Mouse (Mus musculus) cerebellum, postnatal 36 days (tissue): ENCODE measurements around the gene Imp3.
"Not testable (repeated sequence)": the region's sequence is repeated elsewhere in the genome, so short reads cannot be mapped to it uniquely, and the experiment has no call there.

Source experiments
- DNase-seq, 2 experiments: peaks; one replicate each; pipeline ENCODE4 v3.0.0; 2021 to 2022; ENCODE audit warnings: mixed read lengths in 2 of 2

Gene Imp3

GRCm38 (mm10) chr9:56923841-56924650, 13.2 kb upstream of the Imp3 start:
- DNase-seq = no peak

GRCm38 (mm10) chr9:56924651-56925027, 12.6 kb upstream of the Imp3 start:
- DNase-seq = peak; percentile 15 to 27

GRCm38 (mm10) chr9:56925291-56926024, 11.8 kb upstream of the Imp3 start:
- peak in 1 of 2 experiments; percentile 6 for DNase-seq

DNA sequence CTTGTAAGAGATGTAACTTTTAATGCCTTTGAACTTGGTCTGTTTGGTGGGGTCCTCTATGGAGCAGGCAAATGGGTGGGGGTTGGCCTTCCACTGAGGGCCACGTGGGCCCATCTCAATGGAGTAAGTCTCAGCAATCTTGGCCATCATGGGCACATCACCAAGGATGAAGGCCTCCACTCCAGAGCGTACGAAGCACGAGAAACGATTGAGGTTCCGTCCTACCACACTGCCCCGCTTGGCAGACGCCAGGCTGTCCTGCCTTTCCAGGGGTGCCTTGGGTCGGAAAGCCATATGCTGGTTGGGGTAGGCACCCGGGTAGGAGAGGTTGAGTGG, 11.3 kb upstream of the Imp3 start:
- DNase-seq = no peak

DNA sequence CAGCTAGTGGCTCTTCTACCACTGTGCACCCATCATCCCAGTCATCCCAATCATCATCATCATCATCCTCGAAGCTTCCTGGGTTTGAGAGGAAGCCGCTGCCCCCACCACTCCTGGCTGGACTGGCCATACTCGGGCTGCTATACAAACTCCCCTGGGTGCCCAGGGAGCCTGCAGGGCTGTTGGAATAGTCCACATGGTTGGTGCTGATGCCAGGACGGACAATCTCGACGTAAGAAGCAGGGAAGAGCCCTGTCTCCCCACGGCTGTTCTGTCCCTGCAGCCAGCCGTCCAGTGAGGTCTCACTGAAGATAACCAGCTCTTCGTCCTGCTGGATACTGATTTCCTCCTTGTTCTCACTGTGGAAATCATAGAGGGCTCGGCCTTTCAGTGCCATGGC, 10.9 kb upstream of the Imp3 start:
- DNase-seq = no peak

DNA sequence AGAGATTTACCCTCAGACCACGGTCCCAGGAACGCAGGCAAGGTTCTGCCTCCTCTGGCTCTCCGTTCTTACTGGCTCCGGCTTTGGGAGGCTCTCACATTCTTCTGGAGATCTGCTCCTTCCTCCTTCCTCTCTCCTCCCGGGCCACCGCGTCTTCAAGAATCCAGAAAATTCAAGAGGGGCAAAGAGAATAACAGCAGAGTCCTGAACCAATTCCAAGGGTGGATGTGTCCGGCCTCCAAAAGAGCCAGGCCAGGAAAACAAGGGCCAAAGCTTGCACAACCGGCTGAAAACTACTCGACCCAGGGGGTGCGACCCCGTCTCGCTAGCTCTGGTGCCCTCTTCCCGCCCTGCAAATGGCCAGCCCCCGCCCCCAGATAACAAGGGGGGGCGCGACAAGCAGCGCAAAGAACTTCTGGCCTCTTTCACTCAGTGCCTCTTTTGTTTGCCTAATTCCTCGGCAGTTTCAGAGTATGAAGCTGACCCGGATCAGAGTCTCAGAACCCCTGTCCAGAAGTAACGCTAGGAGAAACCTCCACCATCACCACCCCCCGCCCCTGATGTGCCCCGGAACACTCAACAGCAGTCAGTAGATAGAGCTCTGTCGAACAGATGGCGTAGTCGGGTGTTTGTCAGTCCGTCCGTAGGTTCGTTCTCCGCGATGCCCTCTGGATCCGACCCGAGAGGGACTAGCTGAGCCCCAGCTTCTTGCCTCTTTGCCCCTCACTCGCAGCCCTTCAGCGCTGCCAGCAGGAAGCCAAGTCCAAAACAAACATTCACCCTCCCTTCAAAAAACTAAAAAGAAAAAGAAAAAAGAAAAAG, 9.9 kb upstream of the Imp3 start:
- peak in 1 of 2 experiments; percentile 7 for DNase-seq

GRCm38 (mm10) chr9:56928041-56928811, 9.0 kb upstream of the Imp3 start, which contains the start of gene Snx33:
Gene Snx33 (minus strand): TSS chr9:56928371.
- DNase-seq = peak; percentile 86 to 88

GRCm38 (mm10) chr9:56929496-56929895, 7.8 kb upstream of the Imp3 start:
- DNase-seq = no peak

- DNase-seq = no peak
Observed at GRCm38 (mm10) chr9:56930556-56930955, 6.7 kb upstream of the Imp3 start.

DNA sequence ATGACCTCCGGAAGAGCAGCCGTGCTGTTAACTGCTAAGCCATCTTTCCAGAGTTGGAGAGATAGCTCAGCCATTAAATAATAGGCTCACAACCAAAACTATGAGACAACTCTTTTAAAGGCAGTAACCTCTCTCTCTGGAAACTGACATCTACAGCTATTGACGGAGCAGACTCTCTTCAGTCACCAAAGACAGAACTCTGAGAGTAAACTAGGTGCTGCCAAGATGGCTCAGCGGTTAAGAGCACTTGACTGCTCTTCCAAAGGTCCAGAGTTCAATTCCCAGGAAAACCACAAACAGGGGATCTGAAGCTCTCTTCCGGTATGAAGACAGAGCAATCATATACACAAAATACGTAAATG, 433 bp upstream of the Imp3 start:
- DNase-seq = peak in 1 of 2 experiments; percentile 32

DNA sequence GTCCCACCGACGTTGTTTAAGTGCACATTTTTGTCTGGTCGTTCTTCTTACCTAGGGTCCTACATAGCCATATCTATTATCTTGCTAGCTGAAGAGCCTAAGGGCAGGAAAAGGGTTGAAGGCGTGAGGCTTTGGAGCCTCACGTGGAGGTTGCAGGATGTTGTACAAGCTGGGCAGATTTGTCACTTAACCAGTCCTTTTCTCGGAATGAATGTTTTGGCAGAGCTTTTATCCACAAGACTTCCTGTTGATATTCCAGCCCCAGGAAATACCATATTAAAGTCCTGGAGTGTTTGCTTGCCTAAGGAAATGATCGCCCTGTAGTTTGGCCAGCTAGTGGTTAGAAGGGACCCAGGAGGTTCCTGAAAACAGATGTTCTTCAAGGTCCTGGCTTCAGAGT, 1.1 kb downstream of the Imp3 start:
- no peak for DNase-seq

DNA sequence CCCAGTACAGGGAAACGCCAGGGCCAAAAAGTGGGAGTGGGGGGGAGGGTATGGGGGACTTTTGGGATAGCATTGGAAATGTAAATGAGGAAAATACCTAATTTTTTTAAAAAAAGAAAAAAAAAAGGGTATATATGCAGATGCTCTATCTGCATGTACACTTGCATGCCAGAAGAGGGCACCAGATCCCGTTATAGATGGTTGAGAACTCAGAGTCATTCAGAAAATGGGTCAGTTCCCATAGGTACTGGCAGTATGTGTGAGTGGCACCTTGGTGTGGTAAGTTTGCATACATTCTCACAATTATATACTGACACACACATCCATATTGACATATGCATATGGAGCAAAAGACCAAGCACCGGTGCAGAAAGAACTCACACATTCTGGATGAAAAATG, 10.2 kb downstream of the Imp3 start:
- peak; percentile 38 to 56 for DNase-seq

DNA sequence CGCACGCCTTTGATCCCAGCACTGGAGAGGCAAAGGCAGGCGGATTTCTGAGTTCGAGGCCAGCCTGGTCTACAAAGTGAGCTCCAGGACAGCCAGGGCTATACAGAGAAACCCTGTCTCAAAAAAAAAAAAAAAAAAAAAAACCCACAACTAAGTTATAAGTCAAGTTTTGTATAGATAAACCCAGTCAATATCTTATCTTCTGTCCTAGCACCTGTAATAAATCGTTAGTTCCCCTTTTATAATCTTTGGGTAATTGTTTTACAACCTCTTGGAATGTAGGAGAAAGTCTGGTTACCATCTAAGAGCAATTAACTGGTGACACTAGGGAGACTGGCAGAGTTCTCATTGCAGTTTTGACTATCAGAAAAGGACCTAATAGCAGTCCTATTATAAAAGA, 11.4 kb downstream of the Imp3 start:
- not testable (repeated sequence) for DNase-seq

- DNase-seq = no peak
Observed at GRCm38 (mm10) chr9:56949767-56950166, 12.5 kb downstream of the Imp3 start.

DNA sequence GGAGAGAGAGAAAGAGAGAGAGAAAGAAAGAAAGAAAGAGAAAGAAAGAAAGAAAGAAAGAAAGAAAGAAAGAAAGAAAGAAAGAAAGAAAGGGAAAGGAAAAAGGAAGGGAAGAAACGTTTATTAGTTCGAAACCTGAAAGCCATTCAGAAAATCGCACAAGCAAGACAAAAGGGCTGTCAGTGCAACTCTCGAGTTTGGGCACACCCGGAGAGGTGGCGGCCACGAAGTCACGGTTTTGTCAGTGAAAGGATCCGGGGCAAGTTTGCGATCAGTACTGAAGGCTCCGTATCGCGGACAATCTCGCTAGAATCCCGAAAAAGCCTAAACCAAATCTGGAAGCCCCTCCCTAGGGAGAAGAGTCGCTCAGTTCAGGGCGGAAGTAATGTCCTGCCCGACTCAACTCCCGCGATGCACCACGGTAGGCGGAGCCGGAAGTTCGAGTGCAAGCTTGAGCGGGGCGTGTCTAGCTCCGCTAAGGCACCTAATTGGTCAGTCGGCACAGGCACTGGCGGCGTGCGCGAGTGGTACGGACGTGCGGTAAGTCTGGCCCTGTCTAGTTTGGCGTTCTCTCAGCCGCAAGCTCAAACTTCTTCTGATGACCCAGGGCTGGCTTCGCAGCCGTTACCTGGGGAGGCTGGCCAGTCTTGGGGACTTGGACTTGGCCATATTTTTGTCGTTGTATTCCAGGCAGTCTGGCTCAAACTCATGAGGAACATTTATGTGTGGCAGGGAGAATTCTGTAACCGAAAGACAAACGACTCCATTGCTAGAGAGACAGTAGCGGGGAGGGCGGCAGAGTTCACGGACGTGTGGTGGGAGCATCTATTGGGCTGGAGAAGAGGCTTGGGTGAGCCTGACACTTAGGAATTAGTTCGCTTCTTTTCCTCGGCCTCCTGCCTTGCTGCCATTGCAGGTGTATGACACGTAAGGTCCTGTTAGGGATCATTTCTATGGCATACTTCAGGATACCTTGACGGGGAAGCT, 13.4 kb downstream of the Imp3 start, which contains the start of gene Snupn:
TSS of gene Snupn (plus strand) at position 465 of the 987 bp plus-strand sequence.
- DNase-seq = peak; percentile 95 to 96

DNA sequence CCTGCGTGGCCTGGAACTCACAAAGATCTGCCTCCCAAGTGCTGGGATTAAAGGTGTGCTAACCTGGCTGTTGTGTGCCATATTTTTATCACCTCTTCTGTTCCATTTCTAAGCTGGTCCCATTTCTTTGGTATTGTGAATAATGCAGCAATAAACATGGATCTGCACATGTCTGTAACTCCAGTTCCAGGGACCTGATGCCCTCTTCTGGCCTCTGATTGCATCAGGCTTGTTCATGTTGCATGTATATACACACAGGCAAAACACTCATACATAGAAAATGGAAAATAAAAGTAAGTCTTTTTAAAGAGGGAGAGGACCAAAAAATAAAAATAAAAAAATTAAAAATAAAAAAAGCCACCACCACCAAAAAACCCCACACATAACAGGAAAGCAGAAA, 16.3 kb downstream of the Imp3 start:
- DNase-seq = no peak

- no peak for DNase-seq
Observed at GRCm38 (mm10) chr9:56956966-56957675, 19.8 kb downstream of the Imp3 start.

DNA sequence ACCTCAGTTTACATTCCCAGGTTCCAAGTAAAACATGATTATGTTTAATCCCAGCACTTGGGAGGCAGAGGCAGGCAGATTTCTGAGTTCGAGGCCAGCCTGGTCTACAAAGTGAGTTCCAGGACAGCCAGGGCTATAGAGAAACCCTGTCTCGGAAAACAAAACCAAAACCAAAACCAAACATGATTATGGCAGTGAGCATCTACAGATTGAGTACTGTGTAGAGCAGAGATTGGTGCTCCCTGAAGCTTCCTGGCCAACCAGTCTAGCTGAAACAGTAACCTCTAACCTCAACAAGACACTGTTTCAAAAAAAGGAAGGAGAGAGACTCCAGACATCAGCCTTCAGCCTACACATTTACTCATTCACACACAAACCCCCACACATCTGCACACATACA, 21.4 kb downstream of the Imp3 start:
- no peak for DNase-seq

DNA sequence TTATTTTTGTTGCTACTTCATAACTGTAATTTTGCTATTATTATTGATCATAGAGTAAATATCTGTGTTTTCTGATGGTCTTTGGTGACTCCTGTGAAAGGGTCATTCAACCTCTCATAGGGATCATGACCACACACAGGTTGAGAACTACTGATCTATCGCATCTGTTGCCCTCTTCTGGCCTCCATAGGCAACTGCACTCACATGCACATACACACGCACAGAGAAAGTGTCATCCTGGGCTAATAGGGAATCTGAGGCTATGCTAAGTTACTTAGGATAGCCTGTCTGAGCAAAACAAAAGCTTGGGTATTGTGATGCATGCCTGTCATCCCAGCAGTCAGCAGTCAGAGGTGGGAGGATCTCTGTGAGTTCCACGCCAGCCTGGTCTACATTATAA, 24.3 kb downstream of the Imp3 start:
- DNase-seq = no peak

GRCm38 (mm10) chr9:56970158-56970557, 32.9 kb downstream of the Imp3 start:
- DNase-seq = no peak
